Mouse (Mus musculus) left cerebral cortex, adult 2 months (tissue): ENCODE data around the gene Fzd4. TPM values are rescaled to one million over a fixed set of nuclear protein-coding genes. Genes with fewer than 3 reads are reported as not detected.
A peak's percentile ranks its signal among the peaks of the same experiment; 100 is the strongest.

Experiments used
- DNase-seq, 2 experiments: peaks; one replicate each; pipeline ENCODE4 v3.0.0; 2021 to 2022; ENCODE audit warnings: low spot score in 2 of 2, mixed read lengths in 1 of 2; ENCODE audit errors: extremely low spot score in 1 of 2
- H3K27ac ChIP-seq: fragments of 200-600 bp; 2 replicates; pipeline ENCODE4 v1.8.1; 2022
- H3K4me3 ChIP-seq: fragments of 200-600 bp; 2 replicates; pipeline ENCODE4 v1.8.1; 2022
- CTCF ChIP-seq: fragments of 200-600 bp; IDR thresholded peaks from 2 replicates; pipeline ENCODE4 v1.8.1; 2022; ENCODE audit warnings: antibody characterized with exemption, mild to moderate bottlenecking, moderate library complexity
- intact Hi-C: fragments of 180-260 bp; cut with DNase I; formaldehyde crosslinking; loops from one replicate; pipeline ENCODE4 v1.15.1; 2025
- total RNA-seq, 2 experiments: library from RNA; stranded (reverse); gene quantifications; 2 replicates each; pipeline ENCODE4 v1.2.3; 2021

Fzd4 gene
- total RNA-seq, 2 experiments from 2014 or later: 7.0 to 8.4 TPM

GRCm38 (mm10) chr7:89382892-89383291 lies 21.3 kb upstream of the Fzd4 start:
- no peak for TF ChIP-seq CTCF

GRCm38 (mm10) chr7:89388981-89389380 lies 15.2 kb upstream of the Fzd4 start:
- intact Hi-C loops: no loop called here
- no peak for TF ChIP-seq CTCF
- no peak for DNase-seq
- no peak overlapping the region for H3K27ac ChIP-seq
- no peak overlapping the region for H3K4me3 ChIP-seq

More at GRCm38 (mm10) chr7:89382892-89383291, 21.3 kb upstream of the Fzd4 start:
- no peak for DNase-seq
- Histone ChIP-seq H3K4me3 (no peak overlapping the region), H3K27ac (no peak overlapping the region)
- intact Hi-C loops: no loop called here

DNA sequence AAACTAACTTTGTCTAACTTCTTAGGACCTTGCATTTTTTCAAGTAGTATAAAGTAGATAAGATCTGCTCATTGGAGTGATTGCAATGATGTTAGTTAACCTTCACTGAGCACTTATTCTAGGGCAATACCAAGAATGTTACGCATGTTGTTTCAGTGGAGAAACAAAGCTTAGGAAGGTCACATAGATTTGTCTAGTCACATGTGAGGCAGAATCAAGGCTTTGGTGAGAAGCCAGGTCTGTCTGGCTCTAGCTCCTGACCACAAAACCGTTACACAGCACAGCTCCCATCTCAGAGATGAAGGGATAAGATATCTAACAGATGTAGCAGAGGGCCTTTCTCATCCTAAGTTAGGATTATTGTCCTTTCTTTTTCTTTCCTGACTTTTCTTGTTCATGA lies 13.5 kb upstream of the Fzd4 start:
- Histone ChIP-seq H3K27ac (no peak overlapping the region), H3K4me3 (no peak overlapping the region)
- intact Hi-C loops: no loop called here
- DNase-seq: peak in 1 of 2 experiments; percentile 1
- no peak for TF ChIP-seq CTCF

- TF ChIP-seq CTCF: no peak
- no peak for DNase-seq
- Histone ChIP-seq H3K27ac (no peak overlapping the region), H3K4me3 (no peak overlapping the region)
- intact Hi-C loops: no loop called here
These were observed 12.9 kb upstream of the Fzd4 start for GRCm38 (mm10) chr7:89391281-89391680.

DNA sequence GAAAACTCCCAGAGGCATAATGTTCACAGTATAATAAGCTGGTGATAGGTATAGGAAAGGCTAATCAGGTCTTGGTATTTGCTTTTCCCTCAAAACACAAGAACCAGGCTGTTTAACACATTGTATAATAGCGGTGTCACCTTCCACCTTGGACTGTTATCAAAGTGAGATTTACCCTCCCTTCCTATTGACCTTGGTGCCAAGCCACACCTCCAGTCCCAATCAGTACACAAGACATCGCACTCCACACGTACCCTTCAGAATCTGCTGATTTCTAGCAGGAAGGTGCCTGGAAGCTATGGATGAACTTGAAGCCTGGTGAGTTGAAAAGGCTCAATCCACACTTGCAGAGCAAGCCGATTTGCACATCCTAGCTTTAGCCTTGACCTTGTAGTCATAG lies 12.3 kb upstream of the Fzd4 start:
- Histone ChIP-seq H3K4me3 (no peak overlapping the region), H3K27ac (no peak overlapping the region)
- intact Hi-C loops: no loop called here
- TF ChIP-seq CTCF: no peak
- DNase-seq: peak in 1 of 2 experiments; percentile 5

DNA sequence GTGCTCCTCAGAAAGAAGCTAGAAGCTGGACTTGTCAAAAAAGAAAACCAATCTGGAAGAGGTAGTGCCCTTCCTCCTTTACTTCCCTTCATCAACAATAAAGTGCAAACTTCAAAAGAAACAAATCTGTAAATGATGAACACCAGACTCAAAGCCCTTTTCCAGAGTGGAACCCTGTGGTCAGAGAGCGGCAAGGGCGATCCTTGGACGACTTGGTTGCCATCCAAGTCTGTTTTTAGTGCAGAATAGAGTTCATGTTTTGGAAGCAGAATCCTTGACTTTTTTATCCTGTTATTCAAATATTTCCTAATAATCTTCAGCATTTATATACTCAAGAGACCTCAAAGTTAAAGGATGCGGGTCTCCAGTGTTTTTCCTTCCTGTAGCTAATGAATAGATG lies 11.8 kb upstream of the Fzd4 start:
- DNase-seq: no peak
- Histone ChIP-seq H3K27ac (no peak overlapping the region), H3K4me3 (no peak overlapping the region)
- intact Hi-C loops: no loop called here
- no peak for TF ChIP-seq CTCF

GRCm38 (mm10) chr7:89392825-89393224 lies 11.3 kb upstream of the Fzd4 start:
- Histone ChIP-seq H3K27ac (no peak overlapping the region), H3K4me3 (no peak overlapping the region)
- DNase-seq: no peak
- peak; percentile 38 for TF ChIP-seq CTCF
- intact Hi-C loops: no loop called here

DNA sequence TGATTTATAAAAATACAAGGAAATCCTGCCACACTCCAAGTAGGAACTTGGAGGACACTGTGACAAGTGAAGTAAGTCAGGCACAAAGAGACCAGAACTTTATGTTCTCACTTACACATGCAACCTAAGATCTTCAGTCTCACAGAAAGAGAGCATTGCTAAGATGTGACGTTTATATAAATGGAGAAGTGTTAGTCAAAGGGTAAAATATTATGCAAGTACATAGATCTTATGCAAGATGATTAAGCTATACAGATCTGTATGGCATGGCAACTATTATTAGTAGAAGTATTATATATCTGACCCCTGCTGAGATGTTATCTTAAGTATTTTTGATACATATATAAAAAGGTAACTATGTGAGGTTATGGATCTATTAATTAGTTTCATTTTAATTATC lies 8.8 kb upstream of the Fzd4 start:
- no peak for DNase-seq
- intact Hi-C loops: no loop called here
- Histone ChIP-seq H3K4me3 (no peak overlapping the region), H3K27ac (no peak overlapping the region)
- TF ChIP-seq CTCF: no peak

GRCm38 (mm10) chr7:89396386-89396785 lies 7.8 kb upstream of the Fzd4 start:
- DNase-seq: no peak
- no peak for TF ChIP-seq CTCF
- Histone ChIP-seq H3K27ac (no peak overlapping the region), H3K4me3 (no peak overlapping the region)
- intact Hi-C loops: no loop called here

GRCm38 (mm10) chr7:89397837-89398534 lies 6.2 kb upstream of the Fzd4 start:
- no peak for DNase-seq
- Histone ChIP-seq H3K27ac (no peak overlapping the region), H3K4me3 (no peak overlapping the region)
- intact Hi-C loops: no loop called here
- no peak for TF ChIP-seq CTCF

DNA sequence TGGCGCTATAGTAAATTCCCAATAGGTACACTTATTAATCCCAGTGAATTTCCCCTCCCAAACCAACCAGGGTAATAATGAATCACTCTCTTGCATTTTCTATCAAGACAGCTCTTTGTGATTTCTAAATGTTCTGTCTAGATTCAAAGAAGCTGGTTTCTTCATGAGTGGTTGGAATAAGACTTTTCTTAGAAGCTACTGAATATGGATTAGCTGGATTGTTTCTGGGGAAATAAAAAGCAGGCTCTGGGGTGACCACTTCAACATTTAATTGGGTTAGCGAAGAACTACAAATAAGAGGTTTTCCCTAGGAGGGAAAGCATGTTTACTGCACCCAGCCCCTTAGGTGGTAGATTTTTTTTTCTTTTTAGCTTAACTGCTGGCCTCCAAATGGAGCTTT lies 3.4 kb upstream of the Fzd4 start:
- Histone ChIP-seq H3K27ac (no peak overlapping the region), H3K4me3 (no peak overlapping the region)
- intact Hi-C loops: no loop called here
- no peak for TF ChIP-seq CTCF
- DNase-seq: no peak

- Histone ChIP-seq H3K4me3 (no peak overlapping the region), H3K27ac (no peak overlapping the region)
- intact Hi-C loops: no loop called here
- no peak for DNase-seq
- no peak for TF ChIP-seq CTCF
These were observed 2.9 kb upstream of the Fzd4 start for GRCm38 (mm10) chr7:89401136-89401858.

- intact Hi-C loops: no loop called here
These were observed 2.2 kb upstream of the Fzd4 start for GRCm38 (mm10) chr7:89401936-89402335.

More at GRCm38 (mm10) chr7:89401936-89402335, 2.2 kb upstream of the Fzd4 start:
- no peak for DNase-seq
- Histone ChIP-seq H3K27ac (no peak overlapping the region), H3K4me3 (no peak overlapping the region)
- no peak for TF ChIP-seq CTCF
